Mouse (Mus musculus) lung, embryonic 14.5 days (tissue): ENCODE measurements around the gene Shank3. TPM values are rescaled to one million over a fixed set of nuclear protein-coding genes. Genes with fewer than 3 reads are reported as not detected.

Experiments
- ATAC-seq: fragments of 200-750 bp; cut with Nextera tagmentation; 2 replicates; pipeline ENCODE4 v1.8.0; 2017; ENCODE audit warnings: mild to moderate bottlenecking, moderate TSS enrichment, moderate library complexity; ENCODE audit not compliant: insufficient read depth
- DNase-seq: peaks from one replicate; pipeline ENCODE4 v3.0.0-alpha.2; 2015
- H3K27ac ChIP-seq: fragments of 300-500 bp; sonication (generic); 2 replicates; pipeline ENCODE4 v1.5.1; 2014; ENCODE audit warnings: low read depth, mild to moderate bottlenecking, moderate library complexity
- H3K27me3 ChIP-seq: fragments of 300-500 bp; sonication (generic); 2 replicates; pipeline ENCODE4 v1.6.1; 2014; ENCODE audit warnings: low read length, control low read depth; ENCODE audit not compliant: insufficient read depth
- H3K36me3 ChIP-seq: fragments of 300-500 bp; sonication (generic); 2 replicates; pipeline ENCODE4 v1.6.1; 2014; ENCODE audit warnings: control low read depth; ENCODE audit not compliant: insufficient read depth
- H3K4me1 ChIP-seq: fragments of 300-500 bp; sonication (generic); 2 replicates; pipeline ENCODE4 v1.6.1; 2014; ENCODE audit warnings: antibody characterized with exemption, control low read depth; ENCODE audit not compliant: insufficient read depth
- H3K4me2 ChIP-seq: fragments of 300-500 bp; sonication (generic); 2 replicates; pipeline ENCODE4 v1.6.1; 2014; ENCODE audit warnings: mild to moderate bottlenecking
- H3K4me3 ChIP-seq: fragments of 300-500 bp; sonication (generic); 2 replicates; pipeline ENCODE4 v1.5.1; 2014; ENCODE audit warnings: low read depth, low read length
- H3K9ac ChIP-seq: fragments of 300-500 bp; sonication (generic); 2 replicates; pipeline ENCODE4 v1.6.1; 2014
- H3K9me3 ChIP-seq: fragments of 300-500 bp; sonication (generic); 2 replicates; pipeline ENCODE4 v1.6.1; 2016; ENCODE audit warnings: low read depth, low read length, control low read depth
- CTCF ChIP-seq: IDR thresholded peaks from 2 replicates; pipeline ENCODE4 v1.5.1; 2016; ENCODE audit warnings: antibody characterized with exemption, low read depth
- WGBS: fragments of 180-500 bp; shearing (Covaris S2); extraction: QIAGEN DNeasy Blood & Tissue Kit; methylation state at CpG from one replicate; pipeline ENCODE4 v1.1.7; 2014; 5-methylcytosine and 5-hydroxymethylcytosine counted together
- polyA plus RNA-seq: library from polyadenylated mRNA; unstranded; fragments of >200 nt; fragmentation: Nextera tagmentation; extraction: Ambion mirVana; gene quantifications from 2 replicates; pipeline ENCODE4 v1.2.1, GENCODE M21; 2014

Gene Shank3
- polyA plus RNA-seq, 1 experiment from 2014 or later: 3.9 TPM

- WGBS: 85% methylated on average over 7 of the region's 7 CpGs
- Histone ChIP-seq H3K4me1 (no peaks in the 10 kb centered on the region), H3K27me3 (no peaks in the 10 kb centered on the region), H3K36me3 (peaks cover 17% of the 10 kb centered on the region; the same call in 1 of the 2 replicates), H3K9ac (no peak overlapping the region), H3K4me2 (no peak overlapping the region), H3K27ac (no peak overlapping the region), H3K4me3 (no peak overlapping the region), H3K9me3 (no peaks in the 10 kb centered on the region)
- DNase-seq (no peak), ATAC-seq (no peak)
- no peak for TF ChIP-seq CTCF
These were observed 83.1 kb downstream of the Shank3 start for GRCm38 (mm10) chr15:89582494-89582893.

GRCm38 (mm10) chr15:89585101-89585500 lies 85.7 kb downstream of the Shank3 start:
- Histone ChIP-seq H3K9me3 (no peaks in the 10 kb centered on the region), H3K4me3 (no peak overlapping the region), H3K9ac (no peak overlapping the region), H3K27me3 (no peaks in the 10 kb centered on the region), H3K36me3 (peaks cover 17% of the 10 kb centered on the region; the same call in 1 of the 2 replicates), H3K4me2 (no peak overlapping the region), H3K27ac (no peak overlapping the region), H3K4me1 (no peaks in the 10 kb centered on the region)
- peak; percentile 12 for DNase-seq
- ATAC-seq: no peak
- TF ChIP-seq CTCF: no peak
- 80% methylated on average over 5 of the region's 5 CpGs for WGBS

GRCm38 (mm10) chr15:89585631-89586030 lies 86.2 kb downstream of the Shank3 start:
- Histone ChIP-seq H3K9ac (no peak overlapping the region), H3K9me3 (no peaks in the 10 kb centered on the region), H3K27ac (no peak overlapping the region), H3K27me3 (no peaks in the 10 kb centered on the region), H3K4me1 (no peaks in the 10 kb centered on the region), H3K4me3 (no peak overlapping the region), H3K4me2 (no peak overlapping the region), H3K36me3 (peaks cover 17% of the 10 kb centered on the region; the same call in 1 of the 2 replicates)
- no peak for TF ChIP-seq CTCF
- no peak for DNase-seq
- ATAC-seq: no peak
- WGBS: 86% methylated on average over 11 of the region's 11 CpGs

- 0 out of 2 replicates have a peak, but pooled peaks cover 10% of the 10 kb centered on the region for H3K36me3 ChIP-seq
- TF ChIP-seq CTCF: no peak
- ATAC-seq: no peak
- H3K27ac ChIP-seq: no peak overlapping the region
- no peak for DNase-seq
- no peak overlapping the region for H3K4me2 ChIP-seq
- no peaks in the 10 kb centered on the region for H3K9me3 ChIP-seq
- 77% methylated on average over 5 of the region's 5 CpGs for WGBS
- H3K4me3 ChIP-seq: no peak overlapping the region
- H3K4me1 ChIP-seq: 0 out of 2 replicates have a peak, but pooled peaks cover 5% of the 10 kb centered on the region
- no peak overlapping the region for H3K9ac ChIP-seq
- H3K27me3 ChIP-seq: no peaks in the 10 kb centered on the region
These were observed 89.7 kb downstream of the Shank3 start for GRCm38 (mm10) chr15:89589146-89589545.

- Histone ChIP-seq H3K9me3 (no peaks in the 10 kb centered on the region), H3K36me3 (0 out of 2 replicates have a peak, but pooled peaks cover 4% of the 10 kb centered on the region), H3K4me3 (peak overlapping the region; percentile 68), H3K4me2 (peak overlapping the region; percentile 81), H3K27me3 (no peaks in the 10 kb centered on the region), H3K4me1 (0 out of 2 replicates have a peak, but pooled peaks cover 5% of the 10 kb centered on the region), H3K27ac (no peak overlapping the region), H3K9ac (peak overlapping the region; percentile 65)
- WGBS: under 1% methylated on average over 30 of the region's 30 CpGs
- ATAC-seq: no peak
- DNase-seq: peak; percentile 48
- TF ChIP-seq CTCF: no peak
These were observed 91.9 kb downstream of the Shank3 start for GRCm38 (mm10) chr15:89591317-89591716.

GRCm38 (mm10) chr15:89591723-89592455 lies 92.5 kb downstream of the Shank3 start, which contains the start of gene Rabl2:
Rabl2 (minus strand) TSS chr15:89591923.
- under 1% methylated on average over 35 of the region's 35 CpGs for WGBS
- peak; percentile 28; the same call in 1 of the 2 replicates for TF ChIP-seq CTCF

GRCm38 (mm10) chr15:89592548-89592947 lies 93.1 kb downstream of the Shank3 start:
- Histone ChIP-seq H3K27me3 (no peaks in the 10 kb centered on the region), H3K9ac (no peak overlapping the region), H3K4me1 (0 out of 2 replicates have a peak, but pooled peaks cover 5% of the 10 kb centered on the region), H3K4me3 (0 out of 2 replicates have a peak overlapping the region, but pooled peaks have one; percentile 68), H3K9me3 (no peaks in the 10 kb centered on the region), H3K4me2 (peak overlapping the region; percentile 81), H3K27ac (no peak overlapping the region), H3K36me3 (no peaks in the 10 kb centered on the region)
- ATAC-seq (0 out of 2 replicates have a peak, but pooled peaks have one; percentile 3), DNase-seq (no peak)
- no peak for TF ChIP-seq CTCF
- 50% methylated on average over 4 of the region's 4 CpGs for WGBS

More at GRCm38 (mm10) chr15:89591723-89592455, 92.5 kb downstream of the Shank3 start, which contains the start of gene Rabl2:
- Histone ChIP-seq H3K4me2 (peak within 1 kb of the TSS; percentile 81), H3K9me3 (no peaks in the 10 kb centered on the region), H3K9ac (peak within 1 kb of the TSS; percentile 65), H3K36me3 (no peaks in the 10 kb centered on the region), H3K4me3 (peak within 1 kb of the TSS; percentile 68), H3K27me3 (no peaks in the 10 kb centered on the region), H3K27ac (no peak within 1 kb of the TSS), H3K4me1 (0 out of 2 replicates have a peak, but pooled peaks cover 5% of the 10 kb centered on the region)
- ATAC-seq: peak; percentile 99
- DNase-seq: peak; percentile 96
